Mouse (Mus musculus): ENCODE results near the gene Ptgds. TPM values are rescaled to one million over a fixed set of nuclear protein-coding genes. Genes with fewer than 3 reads are reported as not detected.

Ptgds gene
- total RNA-seq, 2 experiments from 2014 or later, result 257 to 743 TPM

DNA sequence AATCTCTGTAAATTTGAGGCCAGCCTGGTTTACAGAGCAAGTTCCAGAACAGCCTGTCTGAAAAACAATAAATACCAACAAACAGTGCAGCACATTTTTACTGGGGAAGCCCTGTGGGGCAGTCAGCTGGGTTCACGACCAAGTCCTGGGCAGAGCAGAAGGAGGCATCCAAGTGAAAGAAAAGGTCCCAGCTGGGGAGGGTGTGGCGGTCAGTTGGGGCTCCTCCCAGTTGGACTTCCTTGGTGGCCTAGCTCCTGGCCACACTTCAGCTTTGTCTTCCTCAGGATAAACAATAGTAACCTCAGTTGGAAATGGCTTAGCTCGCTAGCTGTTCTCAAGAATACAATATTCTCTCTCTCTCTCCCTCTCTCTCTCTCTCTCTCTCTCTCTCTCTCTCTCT lies 52.4 kb downstream of the Ptgds start:
- no peak for DNase-seq (ENCODE audit: low spot score in 2 of 2)

Small RNA genes lying within 50 kb of the gene (microRNA-seq; reads per million reads assigned to microRNA genes)
- 4.5 to 5.8 reads per million in 2 experiments for gene Mir3087

Other genes with a start within 250 kb of the Ptgds start
- gene Tubb4b, start 245.3 kb downstream of the Ptgds start, total RNA-seq (2021), result 100 to 1,000 TPM; 394 to 449 TPM
- not detected for gene Slc34a3, start 235.7 kb downstream of the Ptgds start, total RNA-seq (2021)
- gene Rnf224, start 233.3 kb downstream of the Ptgds start, total RNA-seq (2021), result not detected
- 100 to 1,000 TPM; 212 to 216 TPM for gene Rnf208, start 227.8 kb downstream of the Ptgds start, total RNA-seq (2021)
- not detected for gene Cysrt1, start 227.6 kb downstream of the Ptgds start, total RNA-seq (2021)
- 1 to 10 TPM in 1 of 2 experiments, under 1 TPM in 1; 0.45 to 4.0 TPM for gene AL732309.1, start 223.2 kb downstream of the Ptgds start, total RNA-seq (2021)
- gene Tmem203, start 214.6 kb downstream of the Ptgds start, total RNA-seq (2021), result 10 to 100 TPM; 35.6 to 39.1 TPM
- gene Tprn, start 207.4 kb downstream of the Ptgds start, total RNA-seq (2021), result 10 to 100 TPM; 13.9 to 14.0 TPM
- 10 to 100 TPM; 77.2 to 83.4 TPM for gene Ssna1, start 197.6 kb downstream of the Ptgds start, total RNA-seq (2021)
- gene Anapc2, start 197.6 kb downstream of the Ptgds start, total RNA-seq (2021), result 10 to 100 TPM; 82.8 to 85.3 TPM
- gene Tmem210, start 181.9 kb downstream of the Ptgds start, total RNA-seq (2021), result not detected
- gene Lrrc26, start 180.1 kb downstream of the Ptgds start, total RNA-seq (2021), result not detected
- 100 to 1,000 TPM; 345 to 348 TPM for gene Grin1, start 150.9 kb downstream of the Ptgds start, total RNA-seq (2021)
- gene Man1b1, start 137.7 kb downstream of the Ptgds start, total RNA-seq (2021), result 10 to 100 TPM; 51.3 to 59.8 TPM
- 10 to 100 TPM; 21.2 to 28.0 TPM for gene Dpp7, start 113.7 kb downstream of the Ptgds start, total RNA-seq (2021)
- gene Uap1l1, start 104.4 kb downstream of the Ptgds start, total RNA-seq (2021), result 10 to 100 TPM; 11.2 to 11.5 TPM
- gene Sapcd2, start 97.7 kb downstream of the Ptgds start, total RNA-seq (2021), result 10 to 100 TPM; 16.0 to 18.3 TPM
- 10 to 100 TPM; 26.1 to 26.6 TPM for gene Entpd2, start 74.2 kb downstream of the Ptgds start, total RNA-seq (2021)
- gene Npdc1, start 70.7 kb downstream of the Ptgds start, total RNA-seq (2021), result 100 to 1,000 TPM; 416 to 446 TPM
- gene Fut7, start 46.8 kb downstream of the Ptgds start, total RNA-seq (2021), result under 1 TPM; 0.33 to 0.78 TPM
- 100 to 1,000 TPM; 107 to 118 TPM for gene Abca2, start 41.3 kb downstream of the Ptgds start, total RNA-seq (2021)
- under 1 TPM in 1 of 2 experiments, not detected in 1; 0.60 TPM for gene Clic3, start 13.2 kb downstream of the Ptgds start, total RNA-seq (2021)
- 10 to 100 TPM; 56.1 to 68.6 TPM for gene Paxx, start 9.0 kb downstream of the Ptgds start, total RNA-seq (2021)
- gene Lcn12, start 23.9 kb upstream of the Ptgds start, total RNA-seq (2021), result not detected
- 100 to 1,000 TPM; 132 to 140 TPM for gene Fbxw5, start 30.7 kb upstream of the Ptgds start, total RNA-seq (2021)
- gene C8g, start 31.7 kb upstream of the Ptgds start, total RNA-seq (2021), result 1 to 10 TPM; 1.5 to 1.9 TPM
- gene Traf2, start 76.9 kb upstream of the Ptgds start, total RNA-seq (2021), result 10 to 100 TPM in 1 of 2 experiments, 1 to 10 TPM in 1; 9.0 to 10.5 TPM
- gene Edf1, start 87.8 kb upstream of the Ptgds start, total RNA-seq (2021), result 100 to 1,000 TPM; 232 to 242 TPM
- gene Mamdc4, start 104.8 kb upstream of the Ptgds start, total RNA-seq (2021), result 1 to 10 TPM; 1.0 to 5.4 TPM
- gene Phpt1, start 105.2 kb upstream of the Ptgds start, total RNA-seq (2021), result 10 to 100 TPM; 94.5 to 99.8 TPM
- 10 to 100 TPM; 82.7 to 84.8 TPM for gene Ajm1, start 111.7 kb upstream of the Ptgds start, total RNA-seq (2021)
- gene Rabl6, start 138.5 kb upstream of the Ptgds start, total RNA-seq (2021), result 10 to 100 TPM; 84.7 to 96.9 TPM
- not detected for gene Ccdc183, start 147.6 kb upstream of the Ptgds start, total RNA-seq (2021)
- 10 to 100 TPM; 19.9 to 21.1 TPM for gene Tmem141, start 152.0 kb upstream of the Ptgds start, total RNA-seq (2021)
- 1 to 10 TPM; 1.1 to 1.4 TPM for gene Fcna, start 158.0 kb upstream of the Ptgds start, total RNA-seq (2021)
- gene Lcn8, start 183.1 kb upstream of the Ptgds start, total RNA-seq (2021), result not detected
- not detected for gene Lcn5, start 187.9 kb upstream of the Ptgds start, total RNA-seq (2021)
- gene Lcn6, start 206.7 kb upstream of the Ptgds start, total RNA-seq (2021), result not detected
- not detected for gene Lcn10, start 212.7 kb upstream of the Ptgds start, total RNA-seq (2021)
- gene Obp2a, start 230.0 kb upstream of the Ptgds start, total RNA-seq (2021), result not detected
- 10 to 100 TPM; 91.7 to 98.0 TPM for gene Bmyc, start 236.7 kb upstream of the Ptgds start, total RNA-seq (2021)